Mouse (Mus musculus) limb, embryonic 14.5 days (tissue): Measurements from ENCODE around the gene Gins2. TPM values are rescaled to one million over a fixed set of nuclear protein-coding genes. Genes with fewer than 3 reads are reported as not detected.

ENCODE experiments used
- ATAC-seq: fragments of 200-750 bp; cut with Nextera tagmentation; 2 replicates; pipeline ENCODE4 v1.8.0; 2017; ENCODE audit warnings: low read depth, moderate number of reproducible peaks, moderate TSS enrichment; ENCODE audit not compliant: low FRiP score
- DNase-seq: peaks from one replicate; pipeline ENCODE4 v3.0.0-alpha.2; 2015; ENCODE audit warnings: low spot score
- H3K27ac ChIP-seq: fragments of 300-500 bp; sonication (generic); replicated peaks from 2 replicates; pipeline ENCODE4 v1.5.1; 2014; ENCODE audit warnings: low read depth, mild to moderate bottlenecking, low read length, moderate library complexity, mixed read lengths
- H3K27me3 ChIP-seq: fragments of 300-500 bp; sonication (generic); 2 replicates; pipeline ENCODE4 v1.6.1; 2014; ENCODE audit warnings: low read length, mixed read lengths; ENCODE audit not compliant: control insufficient read depth, insufficient read depth
- H3K36me3 ChIP-seq: fragments of 300-500 bp; sonication (generic); 2 replicates; pipeline ENCODE4 v1.6.1; 2014; ENCODE audit warnings: mild to moderate bottlenecking, low read length, moderate library complexity, mixed read lengths; ENCODE audit not compliant: control insufficient read depth, insufficient read depth
- H3K4me1 ChIP-seq: fragments of 300-500 bp; sonication (generic); 2 replicates; pipeline ENCODE4 v1.6.1; 2014; ENCODE audit warnings: antibody characterized with exemption, low read length, mixed read lengths; ENCODE audit not compliant: control insufficient read depth, insufficient read depth
- H3K4me2 ChIP-seq: fragments of 300-500 bp; sonication (generic); replicated peaks from 2 replicates; pipeline ENCODE4 v1.6.1; 2014; ENCODE audit warnings: low read depth, mild to moderate bottlenecking, low read length, moderate library complexity; ENCODE audit not compliant: severe bottlenecking
- H3K4me3 ChIP-seq: fragments of 300-500 bp; sonication (generic); replicated peaks from 2 replicates; pipeline ENCODE4 v1.5.1; 2014; ENCODE audit warnings: low read length
- H3K9ac ChIP-seq: fragments of 300-500 bp; sonication (generic); 2 replicates; pipeline ENCODE4 v1.6.1; 2014; ENCODE audit warnings: mild to moderate bottlenecking, low read depth, low read length, moderate library complexity; ENCODE audit not compliant: severe bottlenecking
- H3K9me3 ChIP-seq: fragments of 300-500 bp; sonication (generic); 2 replicates; pipeline ENCODE4 v1.6.1; 2016; ENCODE audit warnings: low read length; ENCODE audit not compliant: control insufficient read depth
- POLR2A ChIP-seq: fragments of 200-500 bp; IDR thresholded peaks from 2 replicates; pipeline ENCODE4 v1.8.0; 2012; ENCODE audit warnings: inconsistent platforms, mild to moderate bottlenecking, moderate library complexity, borderline replicate concordance; ENCODE audit not compliant: insufficient read depth, insufficient read length; ENCODE audit errors: extremely low read depth
- WGBS: fragments of 180-500 bp; shearing (Covaris S2); extraction: QIAGEN DNeasy Blood & Tissue Kit; methylation state at CpG from one replicate; pipeline ENCODE4 v1.1.7; 2014; 5-methylcytosine and 5-hydroxymethylcytosine counted together
- polyA plus RNA-seq, 2 experiments: library from polyadenylated mRNA; depleted of rRNA in 1 of 2; stranded (reverse) in 1 of 2; unstranded in 1 of 2; fragments of >200 nt; fragmentation: Nextera tagmentation in 1 of 2; extraction: Ambion mirVana in 1 of 2; gene quantifications; 2 replicates each; pipeline versions ENCODE4 v1.2.1 to v1.2.3; 2012 to 2014

Gene Gins2
- polyA plus RNA-seq, 2 experiments, result 72.3 to 107 TPM

GRCm38 (mm10) chr8:120556198-120556892 is 32.8 kb downstream of the Gins2 start:
- WGBS, result 50% methylated on average over 20 of the region's 20 CpGs
- H3K27me3 ChIP-seq, result no peaks in the 10 kb centered on the region
- DNase-seq (no peak), ATAC-seq (no peak; the same call in 1 of the 2 replicates)
- 0 out of 2 replicates have a peak, but pooled peaks cover 10% of the 10 kb centered on the region for H3K36me3 ChIP-seq
- H3K9ac ChIP-seq, result peak overlapping the region; percentile 28; the same call in 1 of the 2 replicates
- TF ChIP-seq POLR2A, result no peak
- H3K4me2 ChIP-seq, result no peak overlapping the region
- H3K4me3 ChIP-seq, result no peak overlapping the region
- H3K27ac ChIP-seq, result no peak overlapping the region; the same call in 1 of the 2 replicates
- no peaks in the 10 kb centered on the region for H3K9me3 ChIP-seq
- peaks cover 34% of the 10 kb centered on the region for H3K4me1 ChIP-seq

GRCm38 (mm10) chr8:120554466-120555039 is 34.6 kb downstream of the Gins2 start:
- ATAC-seq, result no peak
- H3K9ac ChIP-seq, result no peak overlapping the region
- no peaks in the 10 kb centered on the region for H3K9me3 ChIP-seq
- H3K4me3 ChIP-seq, result no peak overlapping the region
- H3K4me2 ChIP-seq, result no peak overlapping the region
- 0 out of 2 replicates have a peak, but pooled peaks cover 10% of the 10 kb centered on the region for H3K36me3 ChIP-seq
- no peak overlapping the region for H3K27ac ChIP-seq
- WGBS, result 92% methylated on average over 17 of the region's 18 CpGs
- no peaks in the 10 kb centered on the region for H3K27me3 ChIP-seq
- H3K4me1 ChIP-seq, result peaks cover 46% of the 10 kb centered on the region
- TF ChIP-seq POLR2A, result no peak
- no peak for DNase-seq

- H3K27ac ChIP-seq, result no peak overlapping the region
- no peak overlapping the region for H3K9ac ChIP-seq
- DNase-seq (no peak), ATAC-seq (no peak)
- 84% methylated on average over 22 of the region's 24 CpGs for WGBS
- no peak for TF ChIP-seq POLR2A
- H3K4me1 ChIP-seq, result peaks cover 49% of the 10 kb centered on the region
- H3K4me2 ChIP-seq, result no peak overlapping the region
- H3K36me3 ChIP-seq, result 0 out of 2 replicates have a peak, but pooled peaks cover 4% of the 10 kb centered on the region
- no peak overlapping the region for H3K4me3 ChIP-seq
- H3K27me3 ChIP-seq, result no peaks in the 10 kb centered on the region
- no peaks in the 10 kb centered on the region for H3K9me3 ChIP-seq
These were observed 35.5 kb downstream of the Gins2 start for GRCm38 (mm10) chr8:120553441-120554123.

- H3K9me3 ChIP-seq, result no peaks in the 10 kb centered on the region
- 87% methylated on average over 11 of the region's 11 CpGs for WGBS
- H3K27me3 ChIP-seq, result no peaks in the 10 kb centered on the region
- TF ChIP-seq POLR2A, result no peak
- ATAC-seq, result no peak
- H3K4me2 ChIP-seq, result no peak overlapping the region
- H3K36me3 ChIP-seq, result 0 out of 2 replicates have a peak, but pooled peaks cover 3% of the 10 kb centered on the region
- H3K9ac ChIP-seq, result no peak overlapping the region
- peaks cover 55% of the 10 kb centered on the region for H3K4me1 ChIP-seq
- H3K27ac ChIP-seq, result no peak overlapping the region
- DNase-seq, result no peak
- no peak overlapping the region for H3K4me3 ChIP-seq
These were observed 36.6 kb downstream of the Gins2 start for GRCm38 (mm10) chr8:120552509-120552908.

GRCm38 (mm10) chr8:120551677-120551980 is 37.5 kb downstream of the Gins2 start:
- Histone ChIP-seq H3K9me3 (no peaks in the 10 kb centered on the region), H3K9ac (no peak overlapping the region), H3K4me2 (no peak overlapping the region), H3K36me3 (0 out of 2 replicates have a peak, but pooled peaks cover 3% of the 10 kb centered on the region), H3K4me3 (no peak overlapping the region), H3K27me3 (no peaks in the 10 kb centered on the region), H3K27ac (no peak overlapping the region), H3K4me1 (peaks cover 54% of the 10 kb centered on the region)
- 82% methylated on average over 3 of the region's 3 CpGs for WGBS
- ATAC-seq (no peak), DNase-seq (no peak)
- no peak for TF ChIP-seq POLR2A
